Mouse (Mus musculus) neural tube, embryonic 10.5 days (tissue): ENCODE data around the gene Caln1.

Experiments used
- DNase-seq: peaks from one replicate; pipeline ENCODE4 v3.0.0-alpha.2; 2017; ENCODE audit warnings: low spot score; ENCODE audit errors: extremely low spot score

The Caln1 gene

GRCm38 (mm10) chr5:130688385-130689138, 319.3 kb downstream of the Caln1 start:
- no peak for DNase-seq

GRCm38 (mm10) chr5:130691349-130691748, 322.1 kb downstream of the Caln1 start:
- DNase-seq = no peak

- no peak for DNase-seq
Observed at GRCm38 (mm10) chr5:130699476-130699875, 330.2 kb downstream of the Caln1 start.

GRCm38 (mm10) chr5:130701777-130702176, 332.5 kb downstream of the Caln1 start:
- no peak for DNase-seq

- DNase-seq = no peak
Observed at GRCm38 (mm10) chr5:130702361-130702760, 333.1 kb downstream of the Caln1 start.

GRCm38 (mm10) chr5:130704866-130705265, 335.6 kb downstream of the Caln1 start:
- DNase-seq = no peak

- no peak for DNase-seq
Observed at GRCm38 (mm10) chr5:130706202-130706855, 337.1 kb downstream of the Caln1 start.

- no peak for DNase-seq
Observed at GRCm38 (mm10) chr5:130707755-130708154, 338.5 kb downstream of the Caln1 start.

- no peak for DNase-seq
Observed at GRCm38 (mm10) chr5:130708616-130709015, 339.4 kb downstream of the Caln1 start.

GRCm38 (mm10) chr5:130711643-130712042, 342.4 kb downstream of the Caln1 start:
- no peak for DNase-seq

GRCm38 (mm10) chr5:130712281-130712680, 343.0 kb downstream of the Caln1 start:
- DNase-seq = no peak

GRCm38 (mm10) chr5:130715181-130715580, 345.9 kb downstream of the Caln1 start:
- no peak for DNase-seq

- peak; percentile 28 for DNase-seq
Observed at GRCm38 (mm10) chr5:130718385-130718784, 349.1 kb downstream of the Caln1 start.

- DNase-seq = no peak
Observed at GRCm38 (mm10) chr5:130742171-130742570, 372.9 kb downstream of the Caln1 start.

GRCm38 (mm10) chr5:130757517-130757916, 388.3 kb downstream of the Caln1 start:
- DNase-seq = no peak

- no peak for DNase-seq
Observed at GRCm38 (mm10) chr5:130765784-130766183, 396.5 kb downstream of the Caln1 start.

- DNase-seq = no peak
Observed at GRCm38 (mm10) chr5:130771061-130771741, 401.9 kb downstream of the Caln1 start.

- DNase-seq = no peak
Observed at GRCm38 (mm10) chr5:130772491-130772890, 403.2 kb downstream of the Caln1 start.

GRCm38 (mm10) chr5:130774946-130775345, 405.7 kb downstream of the Caln1 start:
- no peak for DNase-seq

- no peak for DNase-seq
Observed at GRCm38 (mm10) chr5:130792755-130793452, 423.6 kb downstream of the Caln1 start.

- no peak for DNase-seq
Observed at GRCm38 (mm10) chr5:130797713-130798112, 428.5 kb downstream of the Caln1 start.

- no peak for DNase-seq
Observed at GRCm38 (mm10) chr5:130810314-130810713, 441.1 kb downstream of the Caln1 start.
